Mouse (Mus musculus): ENCODE data around the gene Ptgir.

GRCm38 (mm10) chr7:16937312-16937711 is 31.0 kb downstream of the Ptgir start:
- TF ChIP-seq POLR2A (IDR thresholded peaks at IDR 0.05; ENCODE audit: borderline replicate concordance, insufficient read depth, low read length) (no peak), CTCF (IDR thresholded peaks at IDR 0.05; ENCODE audit: borderline replicate concordance, insufficient read depth, low read depth, low read length) (peak; percentile 39; the same call in 1 of the 2 replicates)
